Mouse (Mus musculus): Measurements from ENCODE around the gene Tsc2. TPM values are rescaled to one million over a fixed set of nuclear protein-coding genes. Genes with fewer than 3 reads are reported as not detected.

The Tsc2 gene
- polyA plus RNA-seq, 1 experiment from 2014 or later: 89.5 TPM

- Histone ChIP-seq H3K4me1 (ENCODE audit: control insufficient read depth, insufficient read depth, low read length) (no peaks in the 10 kb centered on the region), H3K27ac (replicated peaks; ENCODE audit: low read depth, low read length) (no peak overlapping the region), H3K4me2 (ENCODE audit: low read length) (no peak overlapping the region), H3K9me3 (ENCODE audit: control insufficient read depth, low read length) (no peaks in the 10 kb centered on the region), H3K9ac (replicated peaks; ENCODE audit: low read length) (no peak overlapping the region), H3K4me3 (replicated peaks; ENCODE audit: low read depth, low read length) (no peak overlapping the region), H3K36me3 (ENCODE audit: control insufficient read depth, insufficient read depth, low read length) (peaks cover 99% of the 10 kb centered on the region), H3K27me3 (ENCODE audit: control insufficient read depth, insufficient read depth, low read length) (no peaks in the 10 kb centered on the region)
- DNase-seq (no peak), ATAC-seq (ENCODE audit: low FRiP score, low TSS enrichment) (no peak)
- WGBS: 82% methylated on average over 5 of the region's 5 CpGs
Observed at GRCm38 (mm10) chr17:24596073-24596466, 36.4 kb downstream of the Tsc2 start.

- H3K36me3 ChIP-seq (ENCODE audit: control insufficient read depth, insufficient read depth, low read length): peaks cover 99% of the 10 kb centered on the region
- no peak overlapping the region for H3K27ac ChIP-seq (replicated peaks; ENCODE audit: low read depth, low read length)
- H3K9me3 ChIP-seq (ENCODE audit: control insufficient read depth, low read length): no peaks in the 10 kb centered on the region
- no peak overlapping the region for H3K9ac ChIP-seq (replicated peaks; ENCODE audit: low read length)
- no peaks in the 10 kb centered on the region for H3K4me1 ChIP-seq (ENCODE audit: control insufficient read depth, insufficient read depth, low read length)
- no peaks in the 10 kb centered on the region for H3K27me3 ChIP-seq (ENCODE audit: control insufficient read depth, insufficient read depth, low read length)
- DNase-seq (peak; percentile 33), ATAC-seq (ENCODE audit: low FRiP score, low TSS enrichment) (no peak)
- H3K4me3 ChIP-seq (replicated peaks; ENCODE audit: low read depth, low read length): no peak overlapping the region
- WGBS: 77% methylated on average over 17 of the region's 17 CpGs
- H3K4me2 ChIP-seq (ENCODE audit: low read length): no peak overlapping the region
Observed at GRCm38 (mm10) chr17:24595126-24596072, 37.0 kb downstream of the Tsc2 start.

- Histone ChIP-seq H3K9ac (replicated peaks; ENCODE audit: low read length) (no peak overlapping the region), H3K4me3 (replicated peaks; ENCODE audit: low read depth, low read length) (no peak overlapping the region), H3K27ac (replicated peaks; ENCODE audit: low read depth, low read length) (no peak overlapping the region), H3K27me3 (ENCODE audit: control insufficient read depth, insufficient read depth, low read length) (no peaks in the 10 kb centered on the region), H3K4me2 (ENCODE audit: low read length) (no peak overlapping the region), H3K4me1 (ENCODE audit: control insufficient read depth, insufficient read depth, low read length) (no peaks in the 10 kb centered on the region), H3K36me3 (ENCODE audit: control insufficient read depth, insufficient read depth, low read length) (peaks cover 97% of the 10 kb centered on the region), H3K9me3 (ENCODE audit: control insufficient read depth, low read length) (no peaks in the 10 kb centered on the region)
- WGBS: 94% methylated on average over 26 of the region's 26 CpGs
- DNase-seq: no peak
- no peak for ATAC-seq (ENCODE audit: low FRiP score, low TSS enrichment)
Observed at GRCm38 (mm10) chr17:24593992-24594890, 38.2 kb downstream of the Tsc2 start.

GRCm38 (mm10) chr17:24593248-24593647 is 39.2 kb downstream of the Tsc2 start:
- H3K4me1 ChIP-seq (ENCODE audit: control insufficient read depth, insufficient read depth, low read length): no peaks in the 10 kb centered on the region
- no peaks in the 10 kb centered on the region for H3K27me3 ChIP-seq (ENCODE audit: control insufficient read depth, insufficient read depth, low read length)
- H3K4me2 ChIP-seq (ENCODE audit: low read length): no peak overlapping the region
- peaks cover 93% of the 10 kb centered on the region for H3K36me3 ChIP-seq (ENCODE audit: control insufficient read depth, insufficient read depth, low read length)
- no peak for DNase-seq
- WGBS: 90% methylated on average over 5 of the region's 5 CpGs
- H3K27ac ChIP-seq (replicated peaks; ENCODE audit: low read depth, low read length): no peak overlapping the region
- no peak overlapping the region for H3K9ac ChIP-seq (replicated peaks; ENCODE audit: low read length)
- ATAC-seq (ENCODE audit: low FRiP score, low TSS enrichment): no peak
- H3K4me3 ChIP-seq (replicated peaks; ENCODE audit: low read depth, low read length): no peak overlapping the region
- no peaks in the 10 kb centered on the region for H3K9me3 ChIP-seq (ENCODE audit: control insufficient read depth, low read length)

- ATAC-seq (ENCODE audit: low FRiP score, low TSS enrichment): no peak
- no peak overlapping the region for H3K4me2 ChIP-seq (ENCODE audit: low read length)
Observed at GRCm38 (mm10) chr17:24591695-24592094, 40.7 kb downstream of the Tsc2 start.

GRCm38 (mm10) chr17:24590943-24591342 is 41.5 kb downstream of the Tsc2 start:
- Histone ChIP-seq H3K36me3 (ENCODE audit: control insufficient read depth, insufficient read depth, low read length) (peaks cover 92% of the 10 kb centered on the region), H3K9me3 (ENCODE audit: control insufficient read depth, low read length) (no peaks in the 10 kb centered on the region), H3K4me3 (replicated peaks; ENCODE audit: low read depth, low read length) (no peak overlapping the region), H3K27ac (replicated peaks; ENCODE audit: low read depth, low read length) (no peak overlapping the region), H3K9ac (replicated peaks; ENCODE audit: low read length) (no peak overlapping the region), H3K4me2 (ENCODE audit: low read length) (no peak overlapping the region), H3K4me1 (ENCODE audit: control insufficient read depth, insufficient read depth, low read length) (no peaks in the 10 kb centered on the region), H3K27me3 (ENCODE audit: control insufficient read depth, insufficient read depth, low read length) (no peaks in the 10 kb centered on the region)
- 92% methylated on average over 3 of the region's 3 CpGs for WGBS
- no peak for ATAC-seq (ENCODE audit: low FRiP score, low TSS enrichment)
- DNase-seq: no peak

More at GRCm38 (mm10) chr17:24591695-24592094, 40.7 kb downstream of the Tsc2 start:
- DNase-seq: no peak
- Histone ChIP-seq H3K4me1 (ENCODE audit: control insufficient read depth, insufficient read depth, low read length) (no peaks in the 10 kb centered on the region), H3K27me3 (ENCODE audit: control insufficient read depth, insufficient read depth, low read length) (no peaks in the 10 kb centered on the region), H3K9me3 (ENCODE audit: control insufficient read depth, low read length) (no peaks in the 10 kb centered on the region), H3K4me3 (replicated peaks; ENCODE audit: low read depth, low read length) (no peak overlapping the region), H3K36me3 (ENCODE audit: control insufficient read depth, insufficient read depth, low read length) (peaks cover 92% of the 10 kb centered on the region), H3K27ac (replicated peaks; ENCODE audit: low read depth, low read length) (no peak overlapping the region), H3K9ac (replicated peaks; ENCODE audit: low read length) (no peak overlapping the region)
- WGBS: 97% methylated on average over 5 of the region's 5 CpGs

GRCm38 (mm10) chr17:24586532-24586931 is 45.9 kb downstream of the Tsc2 start:
- Histone ChIP-seq H3K9me3 (ENCODE audit: control insufficient read depth, low read length) (no peaks in the 10 kb centered on the region), H3K4me2 (ENCODE audit: low read length) (no peak overlapping the region), H3K36me3 (ENCODE audit: control insufficient read depth, insufficient read depth, low read length) (peaks cover 83% of the 10 kb centered on the region), H3K27ac (replicated peaks; ENCODE audit: low read depth, low read length) (no peak overlapping the region), H3K9ac (replicated peaks; ENCODE audit: low read length) (no peak overlapping the region), H3K4me1 (ENCODE audit: control insufficient read depth, insufficient read depth, low read length) (no peaks in the 10 kb centered on the region), H3K27me3 (ENCODE audit: control insufficient read depth, insufficient read depth, low read length) (no peaks in the 10 kb centered on the region), H3K4me3 (replicated peaks; ENCODE audit: low read depth, low read length) (no peak overlapping the region)
- no peak for DNase-seq
- ATAC-seq (ENCODE audit: low FRiP score, low TSS enrichment): no peak
- 95% methylated on average over 4 of the region's 4 CpGs for WGBS

- 87% methylated on average over 3 of the region's 3 CpGs for WGBS
- no peak for ATAC-seq (ENCODE audit: low FRiP score, low TSS enrichment)
- Histone ChIP-seq H3K4me1 (ENCODE audit: control insufficient read depth, insufficient read depth, low read length) (no peaks in the 10 kb centered on the region), H3K27ac (replicated peaks; ENCODE audit: low read depth, low read length) (no peak overlapping the region), H3K9ac (replicated peaks; ENCODE audit: low read length) (no peak overlapping the region), H3K9me3 (ENCODE audit: control insufficient read depth, low read length) (no peaks in the 10 kb centered on the region), H3K4me2 (ENCODE audit: low read length) (no peak overlapping the region), H3K4me3 (replicated peaks; ENCODE audit: low read depth, low read length) (no peak overlapping the region), H3K27me3 (ENCODE audit: control insufficient read depth, insufficient read depth, low read length) (no peaks in the 10 kb centered on the region), H3K36me3 (ENCODE audit: control insufficient read depth, insufficient read depth, low read length) (peaks cover 85% of the 10 kb centered on the region)
- DNase-seq: no peak
Observed at GRCm38 (mm10) chr17:24584520-24584919, 47.9 kb downstream of the Tsc2 start.
